7 mouse cellular contexts compared by ENCODE assay signal in the genomic region with DNA sequence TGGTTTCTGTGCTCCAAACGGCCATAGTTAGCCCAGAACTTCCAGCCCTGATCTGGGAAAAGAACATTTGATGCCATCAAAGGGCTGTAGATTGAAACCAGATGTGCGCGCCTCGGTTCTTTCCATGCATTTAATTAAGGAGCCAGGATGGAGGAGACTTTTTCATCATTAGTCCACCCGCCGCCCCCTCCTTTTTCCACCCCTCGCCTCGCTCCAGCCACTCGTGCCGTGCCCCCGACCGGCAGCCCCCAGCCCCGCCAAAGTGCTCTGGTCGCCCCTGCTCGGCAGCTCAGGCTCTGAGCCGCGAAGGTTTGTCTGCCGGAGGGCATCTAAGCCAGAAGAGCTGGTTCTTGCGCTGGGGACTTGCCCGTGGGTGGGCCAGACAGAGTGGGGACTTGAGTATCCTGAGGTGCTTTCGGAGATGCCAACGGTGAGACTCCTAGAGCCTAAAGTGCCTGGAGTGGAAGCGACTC. TPM values are rescaled to one million over a fixed set of nuclear protein-coding genes. Genes with fewer than 3 reads are reported as not detected.
DNase-seq lines count a peak whose midpoint lies in the region; ATAC-seq and TF ChIP-seq lines count a peak whose summit lies in the region.

No protein-coding gene starts in this region.

- peak overlapping the region; percentile 39; the same call in 1 of the 2 replicates for H3K4me3 ChIP-seq in E14TG2a.4 (replicated peaks; ENCODE audit: low read length)
- peak overlapping the region; percentile 42 for H3K4me3 ChIP-seq in forebrain, postnatal 0 days (ENCODE audit: low read depth, low read length)
- H3K4me3 ChIP-seq in liver, embryonic 16.5 days (ENCODE audit: low read depth, low read length) = no peak overlapping the region

- H3K9me3 ChIP-seq in E14TG2a.4 (ENCODE audit: low read length) = no peaks in the 10 kb centered on the region; the same call in 1 of the 2 replicates
- H3K9me3 ChIP-seq in forebrain, postnatal 0 days (ENCODE audit: low read length) = no peaks in the 10 kb centered on the region
- H3K9me3 ChIP-seq in liver, embryonic 16.5 days (replicated peaks; ENCODE audit: control insufficient read depth, low read length) = no peaks in the 10 kb centered on the region

- no peak overlapping the region for H3K9ac ChIP-seq in forebrain, postnatal 0 days
- H3K9ac ChIP-seq in liver, embryonic 16.5 days (ENCODE audit: low read depth, low read length) = no peak overlapping the region

- H3K27ac ChIP-seq in forebrain, postnatal 0 days (ENCODE audit: low read depth, low read length) = no peak overlapping the region
- H3K27ac ChIP-seq in liver, embryonic 16.5 days (ENCODE audit: low read length) = no peak overlapping the region

- ATAC-seq in forebrain, postnatal 0 days = no peak
- no peak for ATAC-seq in liver, embryonic 16.5 days (ENCODE audit: low read depth)
- no peak for ATAC-seq in erythroblast, adult 5-6 weeks (replicated peaks; ENCODE audit: low FRiP score, poor library complexity, severe bottlenecking)

- DNase-seq in 3T3-L1 (ENCODE audit: low read depth, low spot score) = peak; percentile 40
- no peak for DNase-seq in forebrain, postnatal 0 days
- DNase-seq in spleen, postnatal 4 days (ENCODE audit: low spot score in 2 of 2) = no peak
- no peak for DNase-seq in gastrocnemius, postnatal 25 days

- peak overlapping the region; percentile 57 for H3K4me2 ChIP-seq in forebrain, postnatal 0 days (ENCODE audit: low read depth)
- H3K4me2 ChIP-seq in liver, embryonic 16.5 days (ENCODE audit: low read depth, low read length) = 0 out of 2 replicates have a peak overlapping the region, but pooled peaks have one; percentile 44

- no peaks in the 10 kb centered on the region for H3K36me3 ChIP-seq in E14TG2a.4 (ENCODE audit: insufficient read depth, low read length)
- H3K36me3 ChIP-seq in forebrain, postnatal 0 days (ENCODE audit: insufficient read depth) = no peaks in the 10 kb centered on the region
- H3K36me3 ChIP-seq in liver, embryonic 16.5 days (ENCODE audit: control insufficient read depth, insufficient read depth) = no peaks in the 10 kb centered on the region

- 2% methylated on average over 23 of the region's 23 CpGs for WGBS in forebrain, postnatal 0 days
- 2% methylated on average over 23 of the region's 23 CpGs for WGBS in liver, embryonic 16.5 days (ENCODE audit: insufficient replicate concordance)

- no peak for TF ChIP-seq CTCF in E14TG2a.4 (conservative IDR thresholded peaks at IDR 0.05; ENCODE audit: low read length)
- TF ChIP-seq CTCF in forebrain, postnatal 0 days (IDR thresholded peaks at IDR 0.05; ENCODE audit: low read depth) = no peak

- peaks cover 46% of the 10 kb centered on the region for H3K4me1 ChIP-seq in E14TG2a.4 (replicated peaks; ENCODE audit: low read depth, low read length)
- peaks cover 14% of the 10 kb centered on the region; the same call in 1 of the 2 replicates for H3K4me1 ChIP-seq in forebrain, postnatal 0 days (ENCODE audit: insufficient read depth)
- no peaks in the 10 kb centered on the region; the same call in 1 of the 2 replicates for H3K4me1 ChIP-seq in liver, embryonic 16.5 days (ENCODE audit: control insufficient read depth, low read depth, low read length)

- H3K27me3 ChIP-seq in E14TG2a.4 (ENCODE audit: insufficient read depth, low read length) = peaks cover 80% of the 10 kb centered on the region
- H3K27me3 ChIP-seq in forebrain, postnatal 0 days (ENCODE audit: insufficient read depth, low read length) = peaks cover 26% of the 10 kb centered on the region
- peaks cover 60% of the 10 kb centered on the region for H3K27me3 ChIP-seq in liver, embryonic 16.5 days (ENCODE audit: control insufficient read depth, insufficient read depth, low read depth, low read length)

RNA-seq across cellular contexts. Expression of a gene that starts 1.4 kb away (rescaled TPM):
- total RNA-seq in forebrain, postnatal 0 days (2014; rRNA removed) = 4.3 and 7.3 TPM in 2 replicates
- polyA plus RNA-seq in forebrain, postnatal 0 days (2015; fragmentation: Nextera tagmentation; extraction: Ambion mirVana) = 3.3 and 4.0 TPM in 2 replicates
- 0.25 and 0.28 TPM in 2 replicates for polyA plus RNA-seq in liver, embryonic 16.5 days (2015; fragmentation: Nextera tagmentation; extraction: Ambion mirVana)
- total RNA-seq in erythroblast, adult 5-6 weeks (2015; ENCODE audit: low replicate concordance) = not detected in 2 replicates
- total RNA-seq in erythroblast, adult 5-6 weeks (2017; ENCODE audit: low replicate concordance) = not detected in 2 replicates
- total RNA-seq in gastrocnemius, postnatal 25 days (2021) = 10 to 100 TPM; 35.5 to 43.2 TPM
